Mouse (Mus musculus): ENCODE results near the gene H2afv. TPM values are rescaled to one million over a fixed set of nuclear protein-coding genes. Genes with fewer than 3 reads are reported as not detected.

The H2afv gene
- 8.1 and 10.3 TPM in 2 replicates for polyA plus RNA-seq (2012; rRNA removed)

GRCm38 (mm10) chr11:6444077-6444853 is at the start of gene H2afv:
TSS of gene H2afv (minus strand) at chr11:6444443.

GRCm38 (mm10) chr11:6475867-6476484 is 31.7 kb upstream of the H2afv start, which contains the start of gene Purb:
TSS of gene Purb (minus strand) at chr11:6475917.

GRCm38 (mm10) chr11:6414751-6415550 is 29.3 kb downstream of the H2afv start, which contains the start of gene Ppia:
TSS of gene Ppia (plus strand) at chr11:6415443.

GRCm38 (mm10) chr11:6388726-6389413 is 55.4 kb downstream of the H2afv start, which contains the start of gene Zmiz2:
TSS of gene Zmiz2 (plus strand) at chr11:6389074.

Other genes starting within 250 kb of the H2afv start
- gene A730071L15Rik, start 244.4 kb downstream of the H2afv start, polyA plus RNA-seq (2012; rRNA removed), result 0.06 TPM in 1 of 2 replicates, not detected in the other
- 14.1 and 16.8 TPM in 2 replicates for gene Nudcd3, start 244.0 kb downstream of the H2afv start, polyA plus RNA-seq (2012; rRNA removed)
- gene Npc1l1, start 214.3 kb downstream of the H2afv start, polyA plus RNA-seq (2012; rRNA removed), result 1.8 and 4.0 TPM in 2 replicates
- gene Ddx56, start 176.7 kb downstream of the H2afv start, polyA plus RNA-seq (2012; rRNA removed), result 9.3 and 11.1 TPM in 2 replicates
- gene Tmed4, start 169.6 kb downstream of the H2afv start, polyA plus RNA-seq (2012; rRNA removed), result 52.7 and 52.8 TPM in 2 replicates
- gene Ogdh, start 152.8 kb downstream of the H2afv start, polyA plus RNA-seq (2012; rRNA removed), result 86.7 and 98.5 TPM in 2 replicates
- 44.4 and 49.9 TPM in 2 replicates for gene Zmiz2, start 55.4 kb downstream of the H2afv start, polyA plus RNA-seq (2012; rRNA removed)
- 121 and 182 TPM in 2 replicates for gene Ppia, start 29.0 kb downstream of the H2afv start, polyA plus RNA-seq (2012; rRNA removed)
- 2.6 and 3.0 TPM in 2 replicates for gene Purb, start 31.5 kb upstream of the H2afv start, polyA plus RNA-seq (2012; rRNA removed)
- gene Myo1g, start 76.5 kb upstream of the H2afv start, polyA plus RNA-seq (2012; rRNA removed), result 2.4 and 4.2 TPM in 2 replicates
- gene Ccm2, start 102.4 kb upstream of the H2afv start, polyA plus RNA-seq (2012; rRNA removed), result 27.0 and 30.6 TPM in 2 replicates
- 5.1 and 6.4 TPM in 2 replicates for gene Nacad, start 161.6 kb upstream of the H2afv start, polyA plus RNA-seq (2012; rRNA removed)
- gene Tbrg4, start 181.6 kb upstream of the H2afv start, polyA plus RNA-seq (2012; rRNA removed), result 64.8 and 67.6 TPM in 2 replicates
- gene Wap, start 194.2 kb upstream of the H2afv start, polyA plus RNA-seq (2012; rRNA removed), result not detected in 2 replicates
- 4.0 and 4.4 TPM in 2 replicates for gene Ramp3, start 214.1 kb upstream of the H2afv start, polyA plus RNA-seq (2012; rRNA removed)

All from stomach, adult 2 months (tissue).